Mouse (Mus musculus) heart, postnatal 0 days (tissue): ENCODE measurements at regions not wholly inside any gene's neighbourhood (a gene's known extent, or its start where the extent isn't known, plus 50 kb on each side); places are given as distances from the start of the nearest gene placed in this dataset.
A peak's percentile ranks its signal among the peaks of the same experiment; 100 is the strongest.

Experiments
- ATAC-seq: fragments of 200-750 bp; cut with Nextera tagmentation; 2 replicates; pipeline ENCODE4 v1.8.0; 2017; ENCODE audit warnings: low read depth, moderate number of reproducible peaks, moderate library complexity; ENCODE audit not compliant: insufficient read depth
- DNase-seq: peaks from one replicate; pipeline ENCODE4 v3.0.0-alpha.2; 2016; ENCODE audit warnings: low spot score
- H3K27ac ChIP-seq: fragments of 300-500 bp; sonication (generic); 2 replicates; pipeline ENCODE4 v1.5.1; 2014; ENCODE audit warnings: low read depth, mild to moderate bottlenecking
- H3K27me3 ChIP-seq: fragments of 300-500 bp; sonication (generic); 2 replicates; pipeline ENCODE4 v1.6.1; 2014; ENCODE audit warnings: low read length, mixed read lengths; ENCODE audit not compliant: control insufficient read depth, insufficient read depth
- H3K36me3 ChIP-seq: fragments of 300-500 bp; sonication (generic); replicated peaks from 2 replicates; pipeline ENCODE4 v1.6.1; 2014; ENCODE audit warnings: low read length, mixed read lengths; ENCODE audit not compliant: control insufficient read depth, insufficient read depth
- H3K4me1 ChIP-seq: fragments of 300-500 bp; sonication (generic); 2 replicates; pipeline ENCODE4 v1.6.1; 2014; ENCODE audit warnings: antibody characterized with exemption; ENCODE audit not compliant: control insufficient read depth, insufficient read depth
- H3K4me2 ChIP-seq: fragments of 300-500 bp; sonication (generic); 2 replicates; pipeline ENCODE4 v1.6.1; 2014; ENCODE audit warnings: low read depth, mild to moderate bottlenecking, low read length, moderate library complexity
- H3K4me3 ChIP-seq: fragments of 300-500 bp; sonication (generic); 2 replicates; pipeline ENCODE4 v1.5.1; 2014; ENCODE audit warnings: low read depth, low read length
- H3K9ac ChIP-seq: fragments of 300-500 bp; sonication (generic); replicated peaks from 2 replicates; pipeline ENCODE4 v1.6.1; 2014; ENCODE audit warnings: low read depth, low read length, mixed read lengths
- H3K9me3 ChIP-seq: fragments of 300-500 bp; sonication (generic); replicated peaks from 2 replicates; pipeline ENCODE4 v1.6.1; 2016; ENCODE audit warnings: low read length; ENCODE audit not compliant: control insufficient read depth
- CTCF ChIP-seq: IDR thresholded peaks from 2 replicates; pipeline ENCODE4 v1.5.1; 2016; ENCODE audit warnings: antibody characterized with exemption, control low read depth, low read depth
- EP300 ChIP-seq: IDR thresholded peaks from 2 replicates; pipeline ENCODE4 v1.6.1; 2016; ENCODE audit warnings: antibody characterized with exemption, low read depth
- WGBS: fragments of 180-500 bp; shearing (Covaris S2); extraction: QIAGEN DNeasy Blood & Tissue Kit; methylation state at CpG from one replicate; pipeline ENCODE4 v1.1.7; 2014; 5-methylcytosine and 5-hydroxymethylcytosine counted together

- no peak overlapping the region for H3K9ac ChIP-seq
- no peaks in the 10 kb centered on the region; the same call in 1 of the 2 replicates for H3K9me3 ChIP-seq
- no peak for TF ChIP-seq EP300
- TF ChIP-seq CTCF = no peak
- H3K4me3 ChIP-seq = no peak overlapping the region
- ATAC-seq = no peak
- no peak overlapping the region for H3K4me2 ChIP-seq
- H3K27ac ChIP-seq = no peak overlapping the region
- H3K36me3 ChIP-seq = no peaks in the 10 kb centered on the region
- peaks cover 20% of the 10 kb centered on the region for H3K4me1 ChIP-seq
- no peaks in the 10 kb centered on the region for H3K27me3 ChIP-seq
- no peak for DNase-seq
- 64% methylated on average over 4 of the region's 4 CpGs for WGBS
These were observed 335.6 kb downstream of the Efnb2 start for GRCm38 (mm10) chr8:8325420-8325819.

- H3K4me1 ChIP-seq = peaks cover 20% of the 10 kb centered on the region
- no peaks in the 10 kb centered on the region; the same call in 1 of the 2 replicates for H3K9me3 ChIP-seq
- no peak overlapping the region for H3K4me3 ChIP-seq
- DNase-seq (no peak), ATAC-seq (no peak)
- H3K36me3 ChIP-seq = no peaks in the 10 kb centered on the region
- H3K27ac ChIP-seq = no peak overlapping the region
- H3K4me2 ChIP-seq = no peak overlapping the region
- TF ChIP-seq CTCF (no peak), EP300 (no peak)
- 67% methylated on average over 5 of the region's 5 CpGs for WGBS
- H3K9ac ChIP-seq = no peak overlapping the region
- no peaks in the 10 kb centered on the region for H3K27me3 ChIP-seq
These were observed 336.5 kb downstream of the Efnb2 start for GRCm38 (mm10) chr8:8324520-8324919.

- H3K4me2 ChIP-seq = no peak overlapping the region
- no peak overlapping the region for H3K4me3 ChIP-seq
- no peaks in the 10 kb centered on the region for H3K9me3 ChIP-seq
- DNase-seq = no peak
- no peaks in the 10 kb centered on the region for H3K36me3 ChIP-seq
- no peak overlapping the region for H3K27ac ChIP-seq
- WGBS = 71% methylated on average over 7 of the region's 7 CpGs
- H3K9ac ChIP-seq = no peak overlapping the region
- peaks cover 4% of the 10 kb centered on the region; the same call in 1 of the 2 replicates for H3K4me1 ChIP-seq
- H3K27me3 ChIP-seq = no peaks in the 10 kb centered on the region
- TF ChIP-seq EP300 = no peak
- no peak for ATAC-seq
These were observed 352.8 kb downstream of the Efnb2 start for GRCm38 (mm10) chr8:8308253-8308652.

GRCm38 (mm10) chr8:8307487-8307886 is 353.6 kb downstream of the Efnb2 start:
- Histone ChIP-seq H3K4me3 (no peak overlapping the region), H3K4me1 (peaks cover 4% of the 10 kb centered on the region; the same call in 1 of the 2 replicates), H3K4me2 (peak overlapping the region; percentile 32), H3K9ac (no peak overlapping the region), H3K9me3 (no peaks in the 10 kb centered on the region), H3K36me3 (no peaks in the 10 kb centered on the region), H3K27ac (no peak overlapping the region), H3K27me3 (no peaks in the 10 kb centered on the region)
- WGBS = 38% methylated on average over 9 of the region's 9 CpGs
- ATAC-seq (no peak), DNase-seq (no peak)
- TF ChIP-seq CTCF (no peak), EP300 (no peak)

- H3K4me1 ChIP-seq = no peaks in the 10 kb centered on the region
- WGBS = 65% methylated on average over 6 of the region's 6 CpGs
- no peaks in the 10 kb centered on the region for H3K27me3 ChIP-seq
- H3K36me3 ChIP-seq = no peaks in the 10 kb centered on the region
- H3K27ac ChIP-seq = no peak overlapping the region
- no peak for TF ChIP-seq EP300
- TF ChIP-seq CTCF = no peak
- H3K4me2 ChIP-seq = no peak overlapping the region
- ATAC-seq (no peak), DNase-seq (no peak)
- no peak overlapping the region for H3K4me3 ChIP-seq
- no peaks in the 10 kb centered on the region for H3K9me3 ChIP-seq
- H3K9ac ChIP-seq = no peak overlapping the region
These were observed 360.9 kb downstream of the Efnb2 start for GRCm38 (mm10) chr8:8299965-8300767.
